36 mouse cellular contexts compared by ENCODE assay signal in the genomic region with DNA sequence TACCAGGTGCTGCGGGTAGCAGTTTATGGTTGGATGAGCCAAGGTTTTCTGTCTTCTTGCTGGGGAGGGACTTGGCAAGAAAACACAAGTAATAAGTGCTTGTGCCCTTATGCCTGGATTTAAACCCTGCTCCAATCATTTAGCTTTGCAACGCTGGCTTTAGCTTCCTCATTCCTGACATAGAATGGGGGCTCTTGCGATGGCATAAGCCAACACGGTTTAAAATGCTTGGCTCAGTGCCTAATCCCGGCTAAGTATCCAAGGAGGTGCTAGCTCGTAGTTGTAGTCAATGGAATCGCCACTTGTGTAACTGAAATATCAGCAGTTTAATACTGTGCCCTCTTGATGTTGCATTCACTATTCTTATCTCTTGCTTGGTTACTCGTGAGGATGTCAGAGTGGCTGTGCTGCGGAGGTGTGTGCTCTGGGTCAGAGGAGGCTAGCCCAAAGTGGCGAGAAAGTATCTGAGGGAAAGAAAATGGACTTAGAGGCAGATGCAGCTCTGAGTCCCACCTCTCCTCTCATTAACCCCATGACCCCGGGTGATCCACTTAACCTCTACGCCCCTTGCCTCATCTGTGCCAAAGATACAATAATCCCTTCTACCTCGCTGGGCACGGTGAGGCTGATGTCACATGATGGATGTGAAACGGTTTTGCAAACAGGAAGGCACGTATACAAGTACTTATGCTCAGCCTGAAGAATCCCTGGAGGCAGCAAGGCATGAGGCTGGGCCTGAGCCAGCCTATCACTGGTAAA. TPM values are rescaled to one million over a fixed set of nuclear protein-coding genes. Genes with fewer than 3 reads are reported as not detected.
DNase-seq lines count a peak whose midpoint lies in the region; ATAC-seq and TF ChIP-seq lines count a peak whose summit lies in the region.
"Had no signal": no experiment of that assay in that cellular context is flagged by ENCODE, and none has a peak within 500 bp of the region (broad histone marks: within the 10 kb centered on the region; RNA-seq: fewer than 3 reads in every experiment).

No protein-coding gene starts in this region.

- no peaks in the 10 kb centered on the region for H3K27me3 ChIP-seq in forebrain, embryonic 14.5 days (replicated peaks; ENCODE audit: control insufficient read depth, insufficient read depth, low read length)
- peaks cover 68% of the 10 kb centered on the region for H3K27me3 ChIP-seq in forebrain, embryonic 12.5 days
- H3K27me3 ChIP-seq in lung, postnatal 0 days (replicated peaks; ENCODE audit: insufficient read depth, low read length), result no peaks in the 10 kb centered on the region

- no peak overlapping the region for H3K4me3 ChIP-seq in forebrain, embryonic 14.5 days (ENCODE audit: low read depth, low read length)
- H3K4me3 ChIP-seq in forebrain, embryonic 12.5 days (replicated peaks), result no peak overlapping the region
- no peak overlapping the region for H3K4me3 ChIP-seq in lung, postnatal 0 days (ENCODE audit: low read depth, low read length)
- no peak overlapping the region for H3K4me3 ChIP-seq in lung, adult 2 months (replicated peaks; ENCODE audit: extremely low read depth, low read depth, low read length)
- no peak overlapping the region for H3K4me3 ChIP-seq in gastrocnemius, adult 2 months
- H3K4me3 ChIP-seq: embryonic facial prominence, embryonic 15.5 days; forebrain, embryonic 13.5 days; heart, adult 2 months; heart, embryonic 12.5 days; hindbrain, embryonic 15.5 days; intestine, embryonic 15.5 days; limb, embryonic 10.5 days; limb, embryonic 15.5 days; liver, embryonic 13.5 days; midbrain, embryonic 12.5 days; stomach, embryonic 15.5 days had no signal

- H3K36me3 ChIP-seq in forebrain, embryonic 14.5 days (ENCODE audit: control insufficient read depth, insufficient read depth, low read length), result no peaks in the 10 kb centered on the region
- H3K36me3 ChIP-seq in forebrain, embryonic 12.5 days (replicated peaks), result no peaks in the 10 kb centered on the region
- H3K36me3 ChIP-seq in lung, postnatal 0 days (ENCODE audit: insufficient read depth, low read length), result no peaks in the 10 kb centered on the region
- H3K36me3 ChIP-seq: embryonic facial prominence, embryonic 15.5 days; heart, embryonic 12.5 days; hindbrain, embryonic 15.5 days; intestine, embryonic 15.5 days; limb, embryonic 10.5 days; limb, embryonic 15.5 days; liver, embryonic 13.5 days; midbrain, embryonic 12.5 days; stomach, embryonic 15.5 days had no signal

- no peak for TF ChIP-seq EP300 in lung, postnatal 0 days (IDR thresholded peaks at IDR 0.05)

- no peak for ATAC-seq in forebrain, embryonic 14.5 days
- ATAC-seq in forebrain, embryonic 12.5 days (ENCODE audit: low FRiP score), result no peak
- no peak for ATAC-seq in lung, postnatal 0 days
- ATAC-seq: forebrain, embryonic 13.5 days; intestine, embryonic 15.5 days; Patski had no signal

- peak; percentile 65 for DNase-seq in forebrain, embryonic 14.5 days (ENCODE audit: low spot score)
- peak; percentile 50 for DNase-seq in lung, postnatal 0 days (ENCODE audit: low spot score)
- DNase-seq in lung, adult 2 months, result no peak
- DNase-seq in lung, postnatal 25 days (ENCODE audit: low spot score), result peak; percentile 3
- peak; percentile 85 for DNase-seq in retina, postnatal 1 day
- DNase-seq in gastrocnemius, adult 2 months, result no peak
- DNase-seq: adrenal gland, postnatal 10 days; cerebellum, adult 11 months; cerebellum, adult 9-11 months; gastrocnemius, postnatal 36 days; heart, adult 2 months; heart, postnatal 4 days; kidney, adult 2 months; layer of hippocampus, postnatal 36 days; liver, embryonic 13.5 days; right cerebral cortex, postnatal 14 days had no signal

- intact Hi-C loops in gastrocnemius, adult 2 months (cut with DNase I), result no loop called here

- no peaks in the 10 kb centered on the region for H3K9me3 ChIP-seq in forebrain, embryonic 14.5 days (replicated peaks; ENCODE audit: control insufficient read depth, low read length)
- 0 out of 2 replicates have a peak, but pooled peaks cover 4% of the 10 kb centered on the region for H3K9me3 ChIP-seq in forebrain, embryonic 12.5 days
- H3K9me3 ChIP-seq in lung, postnatal 0 days (ENCODE audit: low read length), result no peaks in the 10 kb centered on the region
- H3K9me3 ChIP-seq: embryonic facial prominence, embryonic 15.5 days; forebrain, embryonic 13.5 days; hindbrain, embryonic 15.5 days; intestine, embryonic 15.5 days; limb, embryonic 10.5 days; limb, embryonic 15.5 days; liver, embryonic 13.5 days; stomach, embryonic 15.5 days had no signal

- H3K4me2 ChIP-seq in forebrain, embryonic 14.5 days (ENCODE audit: low read length), result no peak overlapping the region
- H3K4me2 ChIP-seq in forebrain, embryonic 12.5 days, result no peak overlapping the region
- H3K4me2 ChIP-seq in lung, postnatal 0 days (replicated peaks; ENCODE audit: low read depth, low read length), result no peak overlapping the region
- H3K4me2 ChIP-seq: embryonic facial prominence, embryonic 15.5 days; forebrain, embryonic 13.5 days; heart, embryonic 12.5 days; hindbrain, embryonic 15.5 days; intestine, embryonic 15.5 days; limb, embryonic 15.5 days; liver, embryonic 13.5 days; midbrain, embryonic 12.5 days; stomach, embryonic 15.5 days had no signal

- TF ChIP-seq CTCF in lung, postnatal 0 days (IDR thresholded peaks at IDR 0.05), result no peak
- TF ChIP-seq CTCF in lung, adult 2 months (IDR thresholded peaks at IDR 0.05; ENCODE audit: insufficient read depth, low read length), result no peak
- TF ChIP-seq CTCF in gastrocnemius, adult 2 months (IDR thresholded peaks at IDR 0.05), result no peak

- H3K27ac ChIP-seq in forebrain, embryonic 14.5 days (ENCODE audit: low read depth, low read length), result no peak overlapping the region
- H3K27ac ChIP-seq in forebrain, embryonic 12.5 days, result no peak overlapping the region
- H3K27ac ChIP-seq in lung, postnatal 0 days (ENCODE audit: low read length), result no peak overlapping the region
- H3K27ac ChIP-seq in gastrocnemius, adult 2 months, result no peak overlapping the region
- H3K27ac ChIP-seq: embryonic facial prominence, embryonic 15.5 days; forebrain, embryonic 13.5 days; heart, adult 2 months; hindbrain, embryonic 15.5 days; intestine, embryonic 15.5 days; kidney, postnatal 0 days; limb, embryonic 10.5 days; limb, embryonic 15.5 days; liver, embryonic 13.5 days; midbrain, embryonic 12.5 days; stomach, embryonic 15.5 days had no signal

- H3K4me1 ChIP-seq in forebrain, embryonic 14.5 days (ENCODE audit: control insufficient read depth, insufficient read depth, low read length), result peaks cover 8% of the 10 kb centered on the region
- peaks cover 16% of the 10 kb centered on the region for H3K4me1 ChIP-seq in forebrain, embryonic 12.5 days
- no peaks in the 10 kb centered on the region for H3K4me1 ChIP-seq in lung, postnatal 0 days (ENCODE audit: insufficient read depth, low read depth, low read length)
- H3K4me1 ChIP-seq in lung, adult 2 months (ENCODE audit: control insufficient read depth, insufficient read depth, low read length), result no peaks in the 10 kb centered on the region
- H3K4me1 ChIP-seq: heart, embryonic 12.5 days; hindbrain, embryonic 15.5 days; intestine, embryonic 15.5 days; limb, embryonic 15.5 days; liver, embryonic 13.5 days; stomach, embryonic 15.5 days had no signal

- WGBS in forebrain, embryonic 14.5 days, result 25% methylated on average over 16 of the region's 16 CpGs
- 30% methylated on average over 16 of the region's 16 CpGs for WGBS in forebrain, embryonic 12.5 days
- WGBS in lung, postnatal 0 days, result 36% methylated on average over 16 of the region's 16 CpGs
- WGBS in lung, adult 2 months, result 47% methylated on average over 16 of the region's 16 CpGs

- no peak for TF ChIP-seq POLR2A in lung, adult 2 months (IDR thresholded peaks at IDR 0.05; ENCODE audit: borderline replicate concordance, extremely low read depth, low read depth, low read length)

- H3K9ac ChIP-seq in forebrain, embryonic 14.5 days (ENCODE audit: low read length), result no peak overlapping the region
- no peak overlapping the region for H3K9ac ChIP-seq in forebrain, embryonic 12.5 days
- no peak overlapping the region for H3K9ac ChIP-seq in lung, postnatal 0 days (replicated peaks; ENCODE audit: low read depth)
- H3K9ac ChIP-seq: embryonic facial prominence, embryonic 15.5 days; forebrain, embryonic 13.5 days; heart, embryonic 12.5 days; hindbrain, embryonic 15.5 days; intestine, embryonic 15.5 days; limb, embryonic 15.5 days; liver, embryonic 13.5 days; midbrain, embryonic 12.5 days; stomach, embryonic 15.5 days had no signal

RNA-seq across cellular contexts. Expression of gene Neurog1, which starts 11.8 kb away (rescaled TPM):
- 3.4 and 4.3 TPM in 2 replicates for polyA plus RNA-seq in forebrain, embryonic 14.5 days (2014; fragmentation: Nextera tagmentation; extraction: Ambion mirVana)
- polyA plus RNA-seq in forebrain, embryonic 12.5 days (2016; fragmentation: Nextera tagmentation; extraction: Ambion mirVana), result 16.2 and 19.5 TPM in 2 replicates
- not detected in 2 replicates for polyA plus RNA-seq in lung, postnatal 0 days (2015; fragmentation: Nextera tagmentation; extraction: Ambion mirVana)
- polyA plus RNA-seq in lung, adult 2 months (2012; rRNA removed), result not detected in 2 replicates
- total RNA-seq in gastrocnemius, adult 2 months (2021), result not detected
- total RNA-seq: adrenal gland, postnatal 10 days; common myeloid progenitor, adult 5-6 weeks; gastrocnemius, postnatal 36 days; heart, adult 2 months; heart, postnatal 4 days; left cerebral cortex, postnatal 10 days; megakaryocyte progenitor cell, adult 5-6 weeks; MEL; monocyte, adult 5-6 weeks had no signal
- polyA plus RNA-seq: heart, adult 2 months; heart, embryonic 12.5 days; heart, postnatal 0 days; intestine, embryonic 15.5 days; kidney, adult 2 months; kidney, postnatal 0 days; large intestine, adult 2 months; limb, embryonic 10.5 days; limb, embryonic 15.5 days; liver, embryonic 13.5 days; small intestine, adult 2 months; stomach, embryonic 15.5 days had no signal

RNA-seq across cellular contexts. Expression of gene Cxcl14, which starts 56.2 kb away (rescaled TPM):
- polyA plus RNA-seq in forebrain, embryonic 14.5 days (2014; fragmentation: Nextera tagmentation; extraction: Ambion mirVana), result 8.1 and 10.8 TPM in 2 replicates
- 19.5 and 26.3 TPM in 2 replicates for polyA plus RNA-seq in forebrain, embryonic 12.5 days (2016; fragmentation: Nextera tagmentation; extraction: Ambion mirVana)
- polyA plus RNA-seq in lung, postnatal 0 days (2015; fragmentation: Nextera tagmentation; extraction: Ambion mirVana), result 11.2 and 12.8 TPM in 2 replicates
- 285 and 286 TPM in 2 replicates for polyA plus RNA-seq in lung, adult 2 months (2012; rRNA removed)
- total RNA-seq in gastrocnemius, adult 2 months (2021), result 10 to 100 TPM; 30.7 to 35.6 TPM
- total RNA-seq: common myeloid progenitor, adult 5-6 weeks; megakaryocyte progenitor cell, adult 5-6 weeks; MEL; monocyte, adult 5-6 weeks had no signal

Comparison
In these comparisons a context has a peak if more than half of its experiments do, and no peak if none do; other contexts are left out.
1. DNase-seq: peak in forebrain, embryonic 14.5 days (single experiment), lung, postnatal 0 days (single experiment), lung, postnatal 25 days (single experiment) and retina, postnatal 1 day (single experiment); none in lung, adult 2 months (single experiment) and gastrocnemius, adult 2 months (single experiment).
2. RNA of gene Cxcl14, which starts 56.2 kb away (polyA plus RNA-seq): 285 to 286 TPM in lung, adult 2 months; 19.5 to 26.3 TPM in forebrain, embryonic 12.5 days, 11.2 to 12.8 TPM in lung, postnatal 0 days and 8.1 to 10.8 TPM in forebrain, embryonic 14.5 days; every median in the first group is over 10 times any median in the second.